Mouse (Mus musculus) pancreas, adult 10 weeks (tissue): ENCODE data around the gene Cpb2. TPM values are rescaled to one million over a fixed set of nuclear protein-coding genes. Genes with fewer than 3 reads are reported as not detected.

Experiments
- polyA plus RNA-seq: library from polyadenylated mRNA; stranded (reverse); fragments of 350-450 nt; fragmentation: Illumina TruSeq; extraction: RNeasy Lipid Tissue Mini Kit (QIAGEN cat#74804); gene quantifications from one replicate; pipeline ENCODE4 v1.2.3, GENCODE M21; 2015; ENCODE audit warnings: low read depth, low replicate concordance; ENCODE audit not compliant: insufficient read depth

The Cpb2 gene
- not detected for polyA plus RNA-seq

GRCm38 (mm10) chr14:75242087-75242486 lies at the start of gene Cpb2:
TSS of gene Cpb2 (plus strand) at chr14:75242287.

GRCm38 (mm10) chr14:75284193-75284915 lies 42.3 kb downstream of the Cpb2 start, which contains the start of gene Zc3h13:
TSS of gene Zc3h13 (plus strand) at chr14:75284373.

Other genes starting within 250 kb of the Cpb2 start
- gene Rubcnl, start 226.3 kb upstream of the Cpb2 start, polyA plus RNA-seq, result not detected
- gene Lrrc63, start 111.4 kb upstream of the Cpb2 start, polyA plus RNA-seq, result not detected
- 7.1 TPM for gene Lcp1, start 111.2 kb upstream of the Cpb2 start, polyA plus RNA-seq
- gene Zc3h13, start 42.1 kb downstream of the Cpb2 start, polyA plus RNA-seq, result 3.6 TPM
- not detected for gene Siah3, start 213.7 kb downstream of the Cpb2 start, polyA plus RNA-seq